Mouse (Mus musculus) brain, embryonic 14.5 days (tissue): Measurements from ENCODE around the gene Aco2.

Source experiments
- CTCF ChIP-seq: fragments of 200-500 bp; IDR thresholded peaks from 2 replicates; pipeline ENCODE4 v1.5.1; 2012; ENCODE audit warnings: inconsistent platforms, mild to moderate bottlenecking, moderate library complexity, borderline replicate concordance; ENCODE audit not compliant: insufficient read depth, insufficient read length; ENCODE audit errors: extremely low read depth
- POLR2A ChIP-seq: fragments of 200-500 bp; IDR thresholded peaks from 2 replicates; pipeline ENCODE4 v1.6.1; 2012; ENCODE audit warnings: mild to moderate bottlenecking, inconsistent platforms, borderline replicate concordance; ENCODE audit not compliant: poor library complexity, insufficient read depth, insufficient read length, severe bottlenecking; ENCODE audit errors: extremely low read depth

DNA sequence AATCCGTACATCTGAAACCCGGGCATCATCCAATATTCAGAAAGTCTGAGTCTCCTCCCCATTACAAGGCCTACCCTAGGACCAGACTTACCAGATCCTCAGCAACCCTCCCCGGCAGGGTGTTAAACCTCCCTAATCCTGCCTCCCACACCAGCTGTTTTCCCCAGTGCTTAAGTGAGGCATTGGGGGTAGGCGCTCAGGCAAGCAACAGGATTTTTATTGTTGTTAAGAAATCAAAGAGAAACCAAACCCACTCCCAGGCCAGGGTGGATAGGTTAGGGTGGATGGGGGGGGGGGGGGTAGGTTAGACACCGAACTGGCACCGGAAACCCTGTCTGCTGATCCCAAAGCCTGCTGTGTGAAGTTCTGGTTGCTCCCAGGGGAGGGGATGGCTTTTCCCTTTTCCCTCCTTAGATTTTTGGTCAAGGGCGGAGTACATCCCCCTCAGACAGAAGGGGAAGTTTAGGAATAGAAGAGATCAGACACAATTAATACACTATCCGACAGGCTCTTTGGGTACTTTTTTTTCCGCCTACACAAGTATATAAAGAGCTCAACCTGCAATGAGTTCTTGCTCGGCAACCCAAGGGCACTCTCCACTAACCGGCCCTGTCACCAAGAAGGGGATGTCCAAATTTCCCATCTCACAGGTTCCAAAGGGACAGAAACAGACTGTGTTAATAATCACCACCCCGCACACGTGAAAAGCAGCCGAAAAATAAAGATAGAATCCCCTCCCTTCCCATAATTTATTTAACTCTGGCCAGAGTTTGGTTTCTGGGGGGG lies 15.0 kb upstream of the Aco2 start:
- no peak for TF ChIP-seq CTCF
- no peak for TF ChIP-seq POLR2A
